Mouse (Mus musculus) myocyte (in vitro differentiated cells): ENCODE measurements around the gene Tmc8. TPM values are rescaled to one million over a fixed set of nuclear protein-coding genes. Genes with fewer than 3 reads are reported as not detected.
A peak's percentile ranks its signal among the peaks of the same experiment; 100 is the strongest.

Source experiments
- H3K27me3 ChIP-seq: one replicate; pipeline ENCODE4 v1.6.1; 2011; ENCODE audit not compliant: control insufficient read depth, insufficient read depth, insufficient read length
- H3K36me3 ChIP-seq: one replicate; pipeline ENCODE4 v1.6.1; 2011; ENCODE audit not compliant: control insufficient read depth, insufficient read depth
- H3K4me2 ChIP-seq: one replicate; pipeline ENCODE4 v1.6.1; 2011; ENCODE audit warnings: low read depth, control low read depth
- H3K4me3 ChIP-seq: one replicate; pipeline ENCODE4 v1.5.1; 2011; ENCODE audit warnings: mild to moderate bottlenecking, control low read depth, moderate library complexity
- H3K79me2 ChIP-seq: one replicate; pipeline ENCODE4 v1.6.1; 2011; ENCODE audit not compliant: control insufficient read depth, insufficient read depth
- H3ac ChIP-seq: one replicate; pipeline ENCODE4 v1.6.1; 2011; ENCODE audit not compliant: control insufficient read depth, insufficient read length
- CEBPB ChIP-seq: IDR thresholded peaks from 2 replicates; pipeline ENCODE4 v1.6.1; 2011; ENCODE audit warnings: mild to moderate bottlenecking, moderate library complexity; ENCODE audit not compliant: poor library complexity, insufficient read depth, severe bottlenecking
- E2F4 ChIP-seq: IDR thresholded peaks from one replicate; pipeline ENCODE4 v1.6.1; 2011; ENCODE audit warnings: mild to moderate bottlenecking, control low read depth, moderate library complexity; ENCODE audit not compliant: insufficient read depth
- MAX ChIP-seq: IDR thresholded peaks from one replicate; pipeline ENCODE4 v1.6.1; 2011; ENCODE audit warnings: low read depth, mild to moderate bottlenecking, control low read depth
- MYOD1 ChIP-seq, 3 experiments: IDR thresholded peaks; one replicate each; pipeline ENCODE4 v1.6.1; 2011; ENCODE audit warnings: control low read depth in 2 of 3, low read depth in 2 of 3, mild to moderate bottlenecking in 2 of 3, moderate library complexity in 1 of 3; ENCODE audit not compliant: insufficient read length in 2 of 3, control insufficient read depth in 1 of 3
- MYOG ChIP-seq, 3 experiments: IDR thresholded peaks; one replicate each; pipeline ENCODE4 v1.6.1; 2011; ENCODE audit warnings: control low read depth in 2 of 3, low read depth in 2 of 3, mild to moderate bottlenecking in 2 of 3; ENCODE audit not compliant: insufficient read length in 2 of 3, control insufficient read depth in 1 of 3, insufficient read depth in 1 of 3
- POLR2A ChIP-seq: IDR thresholded peaks from one replicate; pipeline ENCODE4 v1.6.1; 2011; ENCODE audit warnings: low read depth, mild to moderate bottlenecking, control low read depth, moderate library complexity; ENCODE audit not compliant: insufficient read length
- POLR2AphosphoS2 ChIP-seq: IDR thresholded peaks from one replicate; pipeline ENCODE4 v1.6.1; 2011; ENCODE audit warnings: low read depth, control low read depth; ENCODE audit not compliant: insufficient read length
- REST ChIP-seq: IDR thresholded peaks from one replicate; pipeline ENCODE4 v1.6.1; 2011; ENCODE audit warnings: mild to moderate bottlenecking, control low read depth, moderate library complexity; ENCODE audit not compliant: insufficient read depth, insufficient read length
- SRF ChIP-seq: IDR thresholded peaks from one replicate; pipeline ENCODE4 v1.6.1; 2011; ENCODE audit warnings: low read depth; ENCODE audit not compliant: control insufficient read depth, insufficient read length
- TCF12 ChIP-seq: IDR thresholded peaks from one replicate; pipeline ENCODE4 v1.6.1; 2011; ENCODE audit warnings: mild to moderate bottlenecking, control low read depth; ENCODE audit not compliant: poor library complexity, insufficient read depth, severe bottlenecking
- TCF3 ChIP-seq: IDR thresholded peaks from one replicate; pipeline ENCODE4 v1.6.1; 2011; ENCODE audit warnings: low read depth, control low read depth; ENCODE audit not compliant: insufficient read length
- USF1 ChIP-seq: IDR thresholded peaks from one replicate; pipeline ENCODE4 v1.6.1; 2011; ENCODE audit warnings: low read depth, mild to moderate bottlenecking, control low read depth, moderate library complexity
- polyA plus RNA-seq: library from polyadenylated mRNA; unstranded; fragments of >200 nt; fragmentation: generic; extraction: Trizol; gene quantifications from one replicate; pipeline ENCODE4 v1.2.1, GENCODE M21; 2012; ENCODE audit warnings: missing spikeins

Tmc8 gene
- polyA plus RNA-seq, 1 experiment, result 0.19 TPM

DNA sequence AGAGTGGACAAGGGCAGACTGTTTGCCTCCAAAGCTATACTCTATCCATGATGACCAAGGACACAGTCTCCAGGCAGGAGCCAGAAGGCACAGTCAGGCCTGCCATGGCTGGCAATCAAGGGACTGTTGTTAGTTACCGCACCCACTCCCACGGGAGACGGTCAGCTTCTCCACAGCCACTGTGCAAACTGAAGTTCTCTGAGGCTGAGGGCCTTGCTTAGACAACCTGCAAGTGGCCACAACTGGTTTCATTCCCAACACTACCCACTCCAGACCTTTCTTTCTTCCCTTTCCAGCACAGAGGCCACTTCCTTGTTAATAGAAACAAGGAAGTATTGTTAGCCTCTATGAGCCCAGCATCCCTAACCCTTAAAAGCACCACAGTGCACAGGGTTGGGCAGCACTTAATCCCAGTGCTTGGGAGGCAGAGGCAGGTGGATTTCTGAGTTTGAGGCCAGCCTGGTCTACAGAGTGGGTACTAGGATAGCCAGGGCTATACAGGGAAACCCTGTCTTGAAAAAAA lies 21.4 kb downstream of the Tmc8 start:
- no peaks in the 10 kb centered on the region for H3K79me2 ChIP-seq
- H3K36me3 ChIP-seq, result no peaks in the 10 kb centered on the region
- H3K27me3 ChIP-seq, result no peaks in the 10 kb centered on the region
- no peak overlapping the region for H3K4me2 ChIP-seq
- TF ChIP-seq TCF12, result no peak
- no peak for TF ChIP-seq MYOD1 (IDR thresholded peaks at IDR 0.05; ENCODE audit: control insufficient read depth in 1 of 3, insufficient read length in 2 of 3, low read depth in 2 of 3)
- TF ChIP-seq SRF, result no peak
- TF ChIP-seq USF1, result no peak
- no peak for TF ChIP-seq POLR2A
- TF ChIP-seq MAX, result no peak
- TF ChIP-seq POLR2AphosphoS2, result no peak
- TF ChIP-seq TCF3, result no peak
- no peak for TF ChIP-seq MYOG (IDR thresholded peaks at IDR 0.05; ENCODE audit: control insufficient read depth in 1 of 3, insufficient read depth in 1 of 3, insufficient read length in 2 of 3, low read depth in 2 of 3)
- no peak for TF ChIP-seq REST
- TF ChIP-seq CEBPB, result no peak
- H3K4me3 ChIP-seq, result no peak overlapping the region
- H3ac ChIP-seq, result no peak overlapping the region

DNA sequence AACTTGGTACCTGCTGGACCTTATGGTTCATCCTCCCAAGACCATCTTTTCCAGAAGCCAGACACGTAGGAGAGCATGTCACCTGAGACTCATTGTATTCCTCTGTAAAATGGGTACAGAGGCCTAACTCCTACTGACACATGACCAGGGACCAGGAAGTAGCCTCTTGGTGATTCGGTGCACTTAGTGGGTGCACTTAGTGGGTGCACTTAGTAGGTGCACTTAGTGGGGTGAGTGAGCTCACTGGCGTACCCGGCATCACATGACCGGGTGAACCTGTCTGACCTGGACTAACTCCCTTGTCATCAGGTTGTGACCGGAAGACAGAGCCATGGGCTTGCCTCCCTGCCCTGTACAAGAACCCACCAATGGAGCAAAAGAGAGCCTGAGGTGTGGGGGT lies 24.9 kb downstream of the Tmc8 start:
- no peak overlapping the region for H3ac ChIP-seq
- no peak overlapping the region for H3K4me2 ChIP-seq
- no peaks in the 10 kb centered on the region for H3K36me3 ChIP-seq
- no peaks in the 10 kb centered on the region for H3K27me3 ChIP-seq
- TF ChIP-seq MYOD1 (IDR thresholded peaks at IDR 0.05; ENCODE audit: control insufficient read depth in 1 of 3, insufficient read length in 2 of 3, low read depth in 2 of 3), result no peak
- peaks cover 8% of the 10 kb centered on the region for H3K79me2 ChIP-seq
- H3K4me3 ChIP-seq, result no peak overlapping the region

DNA sequence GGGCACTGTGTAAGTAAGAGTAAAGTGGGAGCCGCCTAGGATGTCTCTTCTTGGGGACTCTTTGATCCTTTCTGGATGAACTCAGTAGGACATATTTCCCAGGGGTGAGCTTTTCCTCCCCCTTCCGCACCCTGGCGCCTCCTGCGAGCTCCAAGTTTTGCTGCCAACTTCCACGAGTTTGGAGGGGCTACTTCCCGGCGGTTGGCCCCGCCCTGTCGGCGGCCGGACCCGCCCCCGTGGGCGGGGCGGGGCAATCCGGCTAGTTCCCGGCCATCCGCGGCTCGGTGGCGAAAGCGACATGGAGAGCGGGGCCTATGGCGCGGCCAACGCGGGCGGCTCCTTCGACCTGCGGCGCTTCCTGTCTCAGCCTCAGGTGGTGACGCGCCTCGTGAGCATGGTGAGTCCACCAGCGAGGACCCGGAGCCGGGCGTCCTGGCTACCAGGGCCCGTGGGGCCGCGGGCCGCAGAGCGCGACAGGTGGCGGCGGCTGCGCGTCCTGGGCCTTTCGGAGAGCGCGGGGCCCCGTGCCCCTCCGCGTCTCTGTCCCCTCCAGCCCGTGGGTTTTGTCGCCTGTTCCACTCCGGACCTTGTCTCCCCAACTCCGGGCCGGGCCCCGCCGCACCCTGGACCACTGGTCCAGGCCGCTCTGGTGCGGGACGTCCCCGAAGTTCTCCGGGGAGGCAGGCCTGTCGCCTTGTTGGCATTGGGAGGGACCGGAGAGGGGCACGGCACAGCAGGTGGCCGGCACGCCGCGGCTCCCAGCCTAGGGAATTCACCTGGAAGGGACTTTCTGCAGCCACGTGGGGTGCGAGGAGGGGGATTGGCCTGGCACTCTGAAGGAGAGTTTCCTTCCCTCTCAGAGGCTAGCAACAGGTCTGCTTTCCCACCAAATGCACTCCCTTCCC lies 27.8 kb downstream of the Tmc8 start, which contains the start of the genes Gm20708 and Syngr2:
Gene Gm20708 (plus strand): TSS at position 262 of the 905 bp plus-strand sequence.
Gene Syngr2 (plus strand): TSS at position 262 of the 905 bp plus-strand sequence.
- Histone ChIP-seq H3K4me3 (peak within 1 kb of the TSS; percentile 74), H3K79me2 (peaks cover 26% of the 10 kb centered on the region), H3K4me2 (peak within 1 kb of the TSS; percentile 91), H3ac (peak within 1 kb of the TSS; percentile 9), H3K27me3 (no peaks in the 10 kb centered on the region), H3K36me3 (peaks cover 4% of the 10 kb centered on the region)
- TF ChIP-seq TCF3 (no peak), MYOG (IDR thresholded peaks at IDR 0.05; ENCODE audit: control insufficient read depth in 1 of 3, insufficient read depth in 1 of 3, insufficient read length in 2 of 3, low read depth in 2 of 3) (peak in 2 of 3 experiments; percentile 59 to 61), POLR2A (peak; percentile 93), POLR2AphosphoS2 (peak; percentile 82), MYOD1 (IDR thresholded peaks at IDR 0.05; ENCODE audit: control insufficient read depth in 1 of 3, insufficient read length in 2 of 3, low read depth in 2 of 3) (peak in 2 of 3 experiments; percentile 61 to 63), E2F4 (no peak), TCF12 (no peak)

DNA sequence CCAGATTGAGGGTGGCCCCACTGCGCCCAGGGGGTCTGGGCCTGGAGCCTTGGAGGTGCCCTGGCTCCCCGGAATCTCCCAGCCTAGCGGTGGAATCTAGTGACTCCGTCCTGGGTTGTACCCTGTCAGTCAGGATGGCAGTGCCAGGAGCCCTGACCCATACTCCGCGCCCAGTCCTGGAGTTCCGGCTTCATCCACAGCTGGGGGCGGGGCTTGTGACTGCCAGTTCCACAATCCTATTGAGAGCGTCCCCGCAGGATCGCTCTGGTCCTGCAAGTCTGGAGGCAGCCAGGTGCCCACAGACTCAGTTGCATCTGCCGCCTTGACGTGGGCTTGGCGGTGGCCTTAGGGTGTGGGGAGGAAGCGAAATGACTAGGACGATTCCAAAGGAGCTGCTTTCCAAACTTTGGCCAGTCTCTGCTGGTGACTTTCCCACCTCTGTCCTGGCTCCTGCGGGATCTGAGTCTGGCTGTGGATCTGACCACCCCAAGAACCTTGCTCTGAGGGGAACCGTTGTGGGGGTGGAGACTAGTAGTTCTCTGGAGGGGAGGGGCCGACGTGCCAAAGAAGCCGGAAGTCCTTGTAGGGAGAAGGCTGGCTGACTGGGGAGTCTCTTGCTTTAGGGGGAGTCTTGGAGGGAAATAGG lies 28.6 kb downstream of the Tmc8 start:
- Histone ChIP-seq H3K36me3 (peaks cover 4% of the 10 kb centered on the region), H3ac (peak overlapping the region; percentile 9), H3K27me3 (no peaks in the 10 kb centered on the region), H3K4me3 (peak overlapping the region; percentile 74), H3K4me2 (peak overlapping the region; percentile 91), H3K79me2 (peaks cover 26% of the 10 kb centered on the region)
- no peak for TF ChIP-seq REST
- no peak for TF ChIP-seq MAX
- peak; percentile 58 for TF ChIP-seq POLR2A
- peak; percentile 92 for TF ChIP-seq SRF
- TF ChIP-seq MYOD1 (IDR thresholded peaks at IDR 0.05; ENCODE audit: control insufficient read depth in 1 of 3, insufficient read length in 2 of 3, low read depth in 2 of 3), result peak in 2 of 3 experiments; percentile 38 to 61
- TF ChIP-seq POLR2AphosphoS2, result peak; percentile 71
- peak in 2 of 3 experiments; percentile 38 to 40 for TF ChIP-seq MYOG (IDR thresholded peaks at IDR 0.05; ENCODE audit: control insufficient read depth in 1 of 3, insufficient read depth in 1 of 3, insufficient read length in 2 of 3, low read depth in 2 of 3)
- TF ChIP-seq TCF12, result no peak
- peak; percentile 6 for TF ChIP-seq E2F4
- TF ChIP-seq TCF3, result no peak
